Mouse (Mus musculus) cerebellum, adult 2 months (tissue): ENCODE results near the gene Skor1. TPM values are rescaled to one million over a fixed set of nuclear protein-coding genes. Genes with fewer than 3 reads are reported as not detected.
A peak's percentile ranks its signal among the peaks of the same experiment; 100 is the strongest.

Source experiments
- DNase-seq, 2 experiments: peaks; one replicate each; pipeline ENCODE4 v3.0.0; 2021
- H3K27ac ChIP-seq: fragments of 200-500 bp; 2 replicates; pipeline ENCODE4 v1.5.1; 2012; ENCODE audit warnings: low read length, control low read depth, inconsistent platforms; ENCODE audit not compliant: insufficient read depth
- H3K27me3 ChIP-seq: fragments of 200-500 bp; 2 replicates; pipeline ENCODE4 v1.6.1; 2012; ENCODE audit warnings: inconsistent platforms, mild to moderate bottlenecking, low read length, moderate library complexity; ENCODE audit not compliant: control insufficient read depth, insufficient read depth
- H3K4me1 ChIP-seq: fragments of 200-500 bp; 2 replicates; pipeline ENCODE4 v1.6.1; 2011; ENCODE audit warnings: low read length; ENCODE audit not compliant: control insufficient read depth, insufficient read depth
- H3K4me3 ChIP-seq: fragments of 200-500 bp; replicated peaks from 2 replicates; pipeline ENCODE3; 2011; ENCODE audit warnings: mild to moderate bottlenecking, low read depth, low read length, control low read depth; ENCODE audit not compliant: insufficient read depth
- CTCF ChIP-seq: fragments of 200-500 bp; IDR thresholded peaks from 2 replicates; pipeline ENCODE4 v1.5.1; 2011; ENCODE audit warnings: low read depth, mild to moderate bottlenecking, control low read depth, low read length, moderate library complexity, borderline replicate concordance; ENCODE audit not compliant: insufficient read depth
- POLR2A ChIP-seq: fragments of 200-500 bp; IDR thresholded peaks from 2 replicates; pipeline ENCODE4 v1.6.1; 2011; ENCODE audit warnings: low read length, control low read depth, borderline replicate concordance; ENCODE audit not compliant: insufficient read depth
- WGBS: fragments of 180-500 bp; shearing (Covaris S2); methylation state at CpG from one replicate; pipeline ENCODE4 v1.1.7; 2018; 5-methylcytosine and 5-hydroxymethylcytosine counted together
- polyA plus RNA-seq: library from polyadenylated mRNA; depleted of rRNA; stranded (reverse); fragments of >200 nt; gene quantifications from 2 replicates; pipeline ENCODE4 v1.2.3, GENCODE M21; 2012

The Skor1 gene
- polyA plus RNA-seq, 1 experiment = 7.1 TPM

GRCm38 (mm10) chr9:63146856-63147274 is 1.9 kb downstream of the Skor1 start:
- no peaks in the 10 kb centered on the region for H3K4me1 ChIP-seq
- H3K4me3 ChIP-seq = no peak overlapping the region
- WGBS = under 1% methylated on average over 20 of the region's 20 CpGs
- no peak overlapping the region for H3K27ac ChIP-seq
- peaks cover 24% of the 10 kb centered on the region for H3K27me3 ChIP-seq
- no peak for TF ChIP-seq POLR2A
- no peak for TF ChIP-seq CTCF
- DNase-seq = no peak

- no peak overlapping the region for H3K27ac ChIP-seq
- no peak for TF ChIP-seq CTCF
- peak in 1 of 2 experiments; percentile 52 for DNase-seq
- H3K4me1 ChIP-seq = no peaks in the 10 kb centered on the region
- 1% methylated on average over 46 of the region's 46 CpGs for WGBS
- H3K4me3 ChIP-seq = peak overlapping the region; percentile 5
- peaks cover 26% of the 10 kb centered on the region for H3K27me3 ChIP-seq
Observed at GRCm38 (mm10) chr9:63146126-63146855, 2.5 kb downstream of the Skor1 start.

DNA sequence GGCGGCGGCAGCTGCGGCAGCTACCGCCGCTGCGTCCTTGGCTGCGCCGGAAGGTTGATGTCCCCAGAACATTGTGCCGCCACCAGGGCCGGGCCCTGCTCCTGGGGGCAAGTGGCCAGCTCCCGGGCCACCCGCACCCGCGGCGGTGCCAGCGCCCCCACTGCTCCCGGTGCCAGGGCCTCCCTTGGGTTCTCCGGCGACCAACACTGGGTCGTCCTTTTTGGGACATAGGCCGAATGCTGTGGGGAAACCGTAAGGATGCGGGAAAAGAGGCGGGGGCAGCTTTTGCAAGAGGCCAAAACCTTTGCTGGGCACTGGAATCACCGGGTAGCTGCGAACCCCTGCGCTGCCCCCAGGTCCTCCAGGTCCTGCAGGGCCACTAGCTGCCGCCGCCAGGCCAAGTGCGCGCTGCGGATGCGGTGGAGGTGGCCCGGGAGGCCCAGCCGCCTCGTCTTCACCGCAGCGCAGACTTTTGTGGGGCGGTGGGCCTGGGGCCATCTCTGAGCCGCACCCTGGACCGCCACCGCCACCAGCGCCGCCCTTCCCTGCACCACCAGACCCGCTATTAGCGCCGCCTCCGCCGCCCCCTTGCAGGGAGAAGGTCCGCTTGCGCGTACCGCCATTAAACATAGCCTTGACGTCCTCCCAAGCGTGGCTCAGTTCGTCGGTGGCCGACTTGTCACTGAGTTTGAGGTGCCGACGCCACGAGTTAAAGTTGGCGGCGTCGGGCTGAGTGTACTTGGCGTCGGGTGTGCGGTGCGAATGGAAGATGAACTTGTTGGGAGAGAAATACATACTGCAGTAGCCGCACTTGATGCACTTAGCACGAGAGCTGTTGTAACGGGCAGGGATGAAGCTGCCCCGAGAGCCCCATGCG is 3.3 kb downstream of the Skor1 start:
- H3K27ac ChIP-seq = no peak overlapping the region

GRCm38 (mm10) chr9:63144502-63145248 is 4.1 kb downstream of the Skor1 start:
- 2% methylated on average over 79 of the region's 80 CpGs for WGBS
- Histone ChIP-seq H3K4me1 (no peaks in the 10 kb centered on the region), H3K27ac (no peak overlapping the region), H3K27me3 (peaks cover 30% of the 10 kb centered on the region), H3K4me3 (no peak overlapping the region)
- no peak for TF ChIP-seq CTCF
- no peak for TF ChIP-seq POLR2A
- no peak for DNase-seq

More for the DNA sequence above, 3.3 kb downstream of the Skor1 start:
- H3K4me3 ChIP-seq = no peak overlapping the region
- 1% methylated on average over 73 of the region's 73 CpGs for WGBS
- peak in 1 of 2 experiments; percentile 42 for DNase-seq
- TF ChIP-seq POLR2A = no peak
- TF ChIP-seq CTCF = no peak
- H3K4me1 ChIP-seq = no peaks in the 10 kb centered on the region
- peaks cover 26% of the 10 kb centered on the region for H3K27me3 ChIP-seq

GRCm38 (mm10) chr9:63143641-63144501 is 4.9 kb downstream of the Skor1 start:
- peaks cover 34% of the 10 kb centered on the region for H3K27me3 ChIP-seq
- H3K27ac ChIP-seq = no peak overlapping the region
- peaks cover under 1% of the 10 kb centered on the region for H3K4me1 ChIP-seq
- WGBS = 2% methylated on average over 47 of the region's 47 CpGs
- peak in 1 of 2 experiments; percentile 31 for DNase-seq
- H3K4me3 ChIP-seq = no peak overlapping the region
- TF ChIP-seq CTCF (no peak), POLR2A (no peak)

DNA sequence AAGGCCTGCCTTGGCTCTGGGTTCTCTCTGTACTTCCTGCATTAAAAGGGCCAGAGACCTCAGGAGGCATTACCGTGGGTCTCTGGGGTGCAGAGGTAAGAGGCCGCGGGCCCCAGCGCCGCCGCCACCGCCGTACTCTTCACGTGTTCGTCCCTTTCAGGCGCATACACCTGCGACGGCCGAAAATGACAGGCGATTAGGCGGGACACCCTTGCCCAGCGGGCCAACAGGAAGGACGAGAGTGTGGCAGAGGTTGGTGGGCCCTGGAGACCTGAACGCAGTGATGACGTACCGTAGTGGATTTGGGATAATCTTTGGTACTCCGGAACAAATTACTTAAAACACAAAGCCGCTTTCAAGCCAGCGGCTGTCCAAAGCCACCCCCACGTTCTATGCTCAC is 5.5 kb downstream of the Skor1 start:
- 2% methylated on average over 25 of the region's 25 CpGs for WGBS
- no peak overlapping the region for H3K4me3 ChIP-seq
- TF ChIP-seq POLR2A (no peak), CTCF (no peak)
- peak in 1 of 2 experiments; percentile 37 for DNase-seq
- peaks cover 37% of the 10 kb centered on the region for H3K27me3 ChIP-seq
- peaks cover 4% of the 10 kb centered on the region for H3K4me1 ChIP-seq
- no peak overlapping the region for H3K27ac ChIP-seq

- Histone ChIP-seq H3K4me3 (no peak overlapping the region), H3K4me1 (peaks cover 4% of the 10 kb centered on the region), H3K27ac (no peak overlapping the region), H3K27me3 (peaks cover 39% of the 10 kb centered on the region)
- TF ChIP-seq CTCF = no peak
- no peak for TF ChIP-seq POLR2A
- DNase-seq = peak in 1 of 2 experiments; percentile 36
- WGBS = 2% methylated on average over 42 of the region's 42 CpGs
Observed at GRCm38 (mm10) chr9:63142335-63143036, 6.3 kb downstream of the Skor1 start.
